Mouse (Mus musculus): ENCODE data around the gene Mycl.

Mycl gene

DNA sequence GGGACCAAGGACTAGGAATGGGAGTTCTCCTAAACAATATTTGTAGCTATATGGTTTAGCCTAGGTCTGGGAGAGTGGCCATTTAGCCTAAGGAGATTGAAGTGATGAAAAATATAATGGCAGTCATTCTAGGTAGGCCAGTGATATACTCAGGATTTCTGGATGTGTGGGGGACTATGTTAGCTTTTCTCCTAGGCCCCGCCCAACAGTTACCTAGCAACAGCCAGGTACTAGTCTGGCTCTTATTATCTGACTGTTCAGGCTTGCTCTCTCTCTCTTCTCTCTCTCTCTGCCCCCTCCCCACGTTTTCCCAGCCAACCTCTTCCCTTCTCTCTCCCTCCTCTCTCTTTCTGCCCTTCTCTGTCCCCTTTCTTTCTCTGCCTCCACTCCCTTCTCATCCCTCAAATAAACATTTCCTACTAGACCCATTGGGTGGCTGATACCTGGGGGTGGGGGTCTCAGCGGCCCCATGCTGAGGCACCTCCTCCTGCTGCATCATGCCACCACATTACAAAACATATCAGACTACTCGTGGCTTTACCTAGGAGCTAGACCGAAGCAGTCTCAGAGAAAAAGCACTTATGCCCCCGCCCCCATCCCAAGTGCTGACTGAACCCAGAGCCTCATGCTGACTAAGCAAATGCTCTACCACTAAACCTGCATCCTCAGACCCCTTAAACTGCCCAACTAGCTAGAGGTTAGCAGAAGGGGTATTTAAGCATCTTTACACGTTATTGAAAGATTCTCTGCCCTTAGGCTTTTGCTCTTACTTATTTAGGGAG lies 19.2 kb downstream of the Mycl start:
- in situ Hi-C loops (cut with MboI, MseI) = no loop called here

DNA sequence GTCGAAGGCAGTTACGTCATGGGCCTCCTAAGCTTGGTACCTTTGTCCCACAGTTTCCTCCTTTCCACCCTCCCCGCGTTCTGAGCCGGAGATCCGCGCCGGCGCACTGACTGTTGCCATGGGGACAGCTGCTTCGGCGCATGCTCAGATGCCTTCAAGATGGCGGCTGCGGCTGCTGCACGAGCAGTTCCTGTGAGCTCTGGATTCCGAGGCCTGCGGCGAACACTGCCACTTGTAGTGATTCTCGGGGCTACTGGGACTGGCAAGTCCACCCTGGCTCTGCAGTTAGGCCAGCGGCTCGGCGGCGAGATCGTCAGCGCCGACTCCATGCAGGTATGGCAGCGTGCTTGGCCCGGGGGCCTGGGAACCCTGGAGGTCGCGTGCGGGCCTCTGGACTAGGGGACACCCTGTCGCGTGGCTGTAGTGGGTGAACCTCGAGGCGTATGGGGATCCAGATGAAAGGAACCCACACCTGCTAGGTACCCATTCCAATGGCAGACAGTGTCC lies 21.1 kb downstream of the Mycl start, which contains the start of gene Trit1:
Trit1 (plus strand) TSS at position 147 of the 507 bp plus-strand sequence.
- in situ Hi-C loops (cut with MboI, MseI) = no loop called here

DNA sequence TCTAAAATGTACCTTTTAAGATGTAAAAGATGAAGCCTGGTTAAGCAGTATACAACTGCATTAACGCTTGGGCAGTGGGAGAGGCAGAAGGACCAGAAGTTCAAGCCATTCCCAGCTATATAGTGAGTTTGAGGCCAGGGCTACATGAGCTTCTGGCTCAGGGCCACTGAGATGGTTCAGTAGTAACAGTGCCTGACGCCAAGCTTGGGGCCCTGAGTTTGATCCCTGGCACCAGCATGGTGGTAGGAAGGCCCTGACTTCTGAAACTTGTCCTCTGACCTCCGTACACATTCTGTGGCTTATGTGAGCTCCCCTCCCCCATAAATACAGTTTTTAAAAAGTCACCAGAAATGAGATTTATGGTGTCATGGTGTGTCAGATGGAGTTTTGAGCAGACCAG lies 26.1 kb downstream of the Mycl start:
- in situ Hi-C loops (cut with MboI, MseI) = no loop called here

DNA sequence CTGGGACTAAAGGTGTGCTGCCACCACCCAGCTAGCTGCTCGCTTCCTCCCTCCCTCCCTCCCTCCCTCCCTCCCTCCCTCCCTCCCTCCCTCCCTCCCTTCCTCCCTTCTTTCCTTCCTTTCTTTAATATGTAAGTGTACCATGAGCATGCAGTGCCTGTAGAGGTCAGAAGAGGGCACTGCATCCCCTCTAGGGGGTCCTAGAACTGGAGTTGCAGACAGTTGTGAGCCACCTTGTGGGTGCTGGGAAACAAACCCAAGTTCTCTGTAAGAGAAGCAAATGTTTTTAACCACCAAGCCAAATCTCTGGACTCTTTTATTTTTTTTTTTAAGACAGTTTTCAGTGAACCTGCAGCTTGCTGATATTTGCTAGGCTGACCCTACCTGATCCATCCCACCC lies 27.4 kb downstream of the Mycl start:
- in situ Hi-C loops (cut with MboI, MseI) = no loop called here

DNA sequence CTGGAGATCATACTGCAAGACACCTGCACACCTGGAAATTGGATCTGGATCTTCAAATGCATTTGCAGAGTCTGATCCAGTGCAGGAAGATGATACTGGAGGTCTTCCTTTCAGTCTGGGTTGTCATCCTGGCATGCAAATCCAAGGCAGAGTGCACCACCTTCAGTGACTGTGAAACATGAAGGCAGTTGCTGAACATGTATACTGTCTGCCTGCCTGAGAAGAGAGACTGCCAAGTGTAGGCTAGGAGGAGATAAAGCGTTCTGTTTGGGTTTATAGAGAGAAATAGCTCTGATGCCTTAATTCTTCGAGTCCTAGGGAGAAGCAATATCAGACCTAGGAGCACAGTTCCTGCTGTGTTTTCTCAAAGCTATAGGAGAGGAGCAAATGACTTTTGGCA lies 30.0 kb downstream of the Mycl start:
- in situ Hi-C loops (cut with MboI, MseI) = no loop called here

DNA sequence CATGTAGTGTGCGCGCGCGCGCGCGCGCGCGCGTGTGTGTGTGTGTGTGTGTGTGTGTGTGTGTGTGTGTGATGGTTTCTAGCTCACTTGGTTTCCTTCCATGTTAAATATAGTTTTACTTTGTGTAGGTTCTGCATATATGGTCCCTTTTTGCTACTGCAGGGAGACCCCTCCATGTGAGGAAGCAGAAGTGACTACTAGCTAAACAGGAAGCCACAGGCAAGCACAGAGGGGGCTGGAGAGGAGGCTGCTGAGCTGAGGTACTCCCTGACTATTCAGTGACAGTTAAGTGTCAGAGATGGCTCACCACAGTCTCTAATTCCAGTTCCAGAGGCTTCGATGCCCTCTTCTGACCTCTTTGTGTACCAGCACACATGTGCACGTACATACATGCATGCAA lies 30.7 kb downstream of the Mycl start:
- in situ Hi-C loops (cut with MboI, MseI) = no loop called here

DNA sequence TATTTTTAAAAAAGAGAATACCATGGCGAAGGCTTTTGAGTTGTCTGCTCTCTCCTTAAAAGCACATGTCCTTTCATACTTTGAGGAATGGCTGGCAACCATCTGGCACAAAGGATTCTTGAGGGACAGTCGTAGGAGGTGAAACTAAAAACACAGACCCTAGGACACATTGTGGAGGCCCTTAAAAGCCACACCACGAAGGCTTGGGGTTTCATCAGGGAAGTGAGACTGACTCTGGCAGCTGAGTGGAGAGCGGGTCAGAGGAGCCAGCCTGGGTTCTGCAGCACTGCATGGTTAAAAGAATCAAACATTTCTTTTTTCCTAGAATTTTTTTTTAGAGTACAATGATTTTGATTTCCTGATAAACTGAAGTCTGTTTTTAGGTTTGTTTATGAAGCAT lies 31.1 kb downstream of the Mycl start:
- in situ Hi-C loops (cut with MboI, MseI) = no loop called here

DNA sequence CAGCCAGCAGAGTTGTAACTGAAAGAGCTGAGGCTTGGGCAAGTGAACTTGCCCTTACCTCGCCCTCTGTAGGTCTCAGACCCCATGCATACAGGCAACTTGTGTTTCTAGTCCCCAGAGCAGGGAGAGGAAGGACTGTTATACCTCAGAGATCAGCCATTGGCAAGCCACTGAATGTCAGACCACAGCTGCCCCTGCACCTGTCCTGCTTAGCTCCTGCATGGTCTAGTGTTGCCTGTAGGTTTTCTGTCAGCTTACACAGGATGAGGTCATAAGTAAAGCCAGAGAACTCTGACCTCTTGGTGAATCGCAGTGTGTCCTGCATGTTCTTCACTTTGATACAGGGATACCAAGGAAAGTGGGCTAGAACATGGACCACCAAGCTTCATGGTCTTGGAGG lies 39.4 kb downstream of the Mycl start:
- in situ Hi-C loops (cut with MboI, MseI) = no loop called here

DNA sequence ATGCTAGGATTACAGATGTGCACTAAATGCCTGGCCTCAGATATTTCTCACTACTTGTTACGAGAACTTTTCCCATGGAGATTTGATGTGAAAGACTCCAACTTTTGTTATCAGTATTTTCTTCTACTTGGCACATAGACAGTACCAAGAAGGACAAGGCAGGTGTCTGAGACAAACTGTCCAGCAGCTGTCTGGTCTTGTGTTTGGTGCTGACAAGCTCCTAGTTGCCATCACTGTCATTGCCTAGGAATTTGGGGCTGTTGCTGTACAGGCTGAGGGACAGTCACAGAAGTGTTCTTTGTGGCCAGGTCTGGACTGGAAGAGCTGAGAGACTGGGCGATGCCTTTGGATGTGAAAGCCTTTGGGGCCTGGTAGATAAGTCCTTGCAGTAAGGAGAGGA lies 40.2 kb downstream of the Mycl start:
- in situ Hi-C loops (cut with MboI, MseI) = no loop called here

DNA sequence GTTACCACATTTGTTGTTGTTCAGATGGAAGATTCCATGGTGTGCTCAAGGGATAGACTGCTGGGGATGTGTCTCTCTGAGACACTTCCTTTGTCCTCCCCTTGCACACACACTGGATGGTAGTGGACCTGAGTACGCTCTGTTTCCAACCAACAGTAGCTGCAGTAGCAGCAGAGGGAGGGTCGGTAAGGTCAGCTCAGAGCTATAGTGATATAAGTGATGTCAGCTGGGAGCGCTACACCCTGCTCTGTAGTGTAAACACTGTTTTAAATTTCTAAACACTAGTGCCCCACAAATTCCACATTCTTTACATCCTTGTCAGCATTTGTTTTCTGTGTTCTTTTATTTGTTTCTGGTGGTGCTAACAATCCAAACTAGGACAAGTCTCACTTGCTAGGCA lies 41.3 kb downstream of the Mycl start:
- in situ Hi-C loops (cut with MboI, MseI) = no loop called here

DNA sequence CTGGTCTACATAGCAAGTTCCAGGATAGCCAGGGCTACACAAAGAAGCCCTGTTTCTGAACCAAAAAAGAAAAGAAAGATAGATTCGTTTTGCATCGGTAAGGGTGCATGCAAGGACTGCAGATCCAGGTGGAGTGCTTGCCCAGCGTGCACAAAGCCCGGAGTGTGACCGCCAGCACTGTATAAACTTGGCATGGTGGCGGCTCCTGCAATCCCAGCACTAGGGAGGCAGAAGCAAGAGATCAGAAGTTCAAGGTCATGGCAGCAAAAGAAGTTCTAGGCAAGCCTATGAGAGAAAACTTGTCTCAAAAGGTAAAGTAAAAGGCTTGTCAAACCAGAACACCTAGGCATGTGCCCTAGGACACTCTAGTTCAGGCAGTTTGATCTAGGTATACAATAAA lies 45.7 kb downstream of the Mycl start:
- in situ Hi-C loops (cut with MboI, MseI) = no loop called here

DNA sequence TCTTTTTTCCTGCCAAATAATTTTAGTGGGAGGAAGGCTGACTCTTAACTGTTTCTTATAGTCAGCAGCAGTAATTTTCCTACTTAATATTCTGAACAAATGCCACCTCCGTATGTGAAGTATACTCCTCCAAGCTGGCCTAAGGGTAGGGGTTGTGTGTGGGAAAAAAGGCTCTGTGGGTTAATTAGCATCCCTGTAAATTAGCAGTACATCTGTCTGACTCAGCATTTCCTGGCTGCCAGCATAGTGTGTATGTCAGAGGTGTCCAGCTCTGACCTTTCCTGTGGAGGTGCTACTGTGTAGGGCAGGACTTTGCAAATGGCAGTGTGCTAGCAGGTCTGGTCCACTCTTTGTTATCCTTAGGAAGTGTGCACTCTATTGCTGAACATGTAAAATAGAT lies 48.4 kb downstream of the Mycl start:
- in situ Hi-C loops (cut with MboI, MseI) = no loop called here

DNA sequence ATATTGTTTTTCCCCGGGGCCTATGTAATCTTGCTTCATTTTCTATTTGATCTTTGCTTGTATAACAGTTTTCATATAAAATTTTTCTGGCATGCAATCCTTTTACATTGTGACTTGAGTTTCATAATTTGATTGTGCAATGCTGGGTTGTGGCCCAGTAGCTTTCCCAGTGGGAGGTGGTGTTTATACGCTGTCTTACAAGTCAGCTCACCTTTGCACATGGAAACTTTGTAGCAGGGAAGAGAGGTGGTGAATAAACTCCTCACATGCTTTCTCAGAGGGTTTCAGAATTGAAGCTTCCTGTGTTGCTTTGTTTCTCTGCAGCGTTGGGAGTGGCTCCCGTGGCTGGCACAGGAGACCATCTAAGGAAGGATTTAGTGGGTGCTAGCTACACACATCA lies 49.4 kb downstream of the Mycl start:
- in situ Hi-C loops (cut with MboI, MseI) = no loop called here

DNA sequence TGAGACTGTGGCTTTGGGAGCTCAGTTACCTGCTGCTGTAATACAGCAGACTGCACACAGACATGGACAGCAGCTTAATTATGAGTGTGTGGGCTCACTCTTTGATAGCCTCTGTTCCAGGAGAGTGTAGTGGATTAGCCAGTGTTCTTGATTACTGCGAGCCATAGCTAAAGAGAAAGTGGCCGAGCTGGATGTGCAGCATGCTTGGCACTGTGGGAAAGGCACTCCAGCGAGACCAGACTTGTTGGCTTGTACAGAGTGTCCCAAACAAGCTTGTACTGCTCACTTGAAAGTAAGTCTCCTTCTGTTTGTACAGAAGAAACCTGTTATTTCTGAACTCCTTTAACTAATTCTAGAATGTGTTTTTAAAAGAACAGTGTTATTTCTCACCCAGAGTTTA lies 50.8 kb downstream of the Mycl start:
- in situ Hi-C loops (cut with MboI, MseI) = no loop called here

DNA sequence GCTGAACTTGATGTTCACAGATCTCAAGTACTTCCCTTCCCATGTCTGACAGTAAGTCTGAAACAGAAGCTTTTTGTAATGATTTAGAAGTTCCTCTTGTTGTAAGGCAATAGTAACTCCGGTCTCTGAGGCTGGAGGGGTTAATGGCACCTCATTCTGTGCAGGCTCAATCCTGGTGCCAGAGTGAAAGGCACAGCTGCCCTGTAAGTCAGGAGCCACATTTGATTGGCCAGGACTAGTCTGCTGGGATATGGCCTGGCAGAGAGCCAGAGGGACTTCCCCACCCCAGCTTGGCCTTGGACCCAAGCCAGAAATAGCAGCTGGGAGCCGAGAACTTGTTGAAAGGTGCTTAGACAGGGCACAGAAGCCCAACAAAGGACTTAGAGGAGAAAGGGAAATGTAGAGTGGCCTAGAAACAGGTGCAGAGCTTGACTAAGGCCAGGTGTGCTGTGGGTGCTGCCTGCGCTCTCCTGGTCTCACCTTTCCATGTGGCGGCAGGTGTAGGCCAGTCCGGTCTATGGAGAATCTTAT lies 55.3 kb downstream of the Mycl start:
- in situ Hi-C loops (cut with MboI, MseI) = no loop called here
